Comparison of ENCODE assay signal across 7 mouse cellular contexts in the genomic region with DNA sequence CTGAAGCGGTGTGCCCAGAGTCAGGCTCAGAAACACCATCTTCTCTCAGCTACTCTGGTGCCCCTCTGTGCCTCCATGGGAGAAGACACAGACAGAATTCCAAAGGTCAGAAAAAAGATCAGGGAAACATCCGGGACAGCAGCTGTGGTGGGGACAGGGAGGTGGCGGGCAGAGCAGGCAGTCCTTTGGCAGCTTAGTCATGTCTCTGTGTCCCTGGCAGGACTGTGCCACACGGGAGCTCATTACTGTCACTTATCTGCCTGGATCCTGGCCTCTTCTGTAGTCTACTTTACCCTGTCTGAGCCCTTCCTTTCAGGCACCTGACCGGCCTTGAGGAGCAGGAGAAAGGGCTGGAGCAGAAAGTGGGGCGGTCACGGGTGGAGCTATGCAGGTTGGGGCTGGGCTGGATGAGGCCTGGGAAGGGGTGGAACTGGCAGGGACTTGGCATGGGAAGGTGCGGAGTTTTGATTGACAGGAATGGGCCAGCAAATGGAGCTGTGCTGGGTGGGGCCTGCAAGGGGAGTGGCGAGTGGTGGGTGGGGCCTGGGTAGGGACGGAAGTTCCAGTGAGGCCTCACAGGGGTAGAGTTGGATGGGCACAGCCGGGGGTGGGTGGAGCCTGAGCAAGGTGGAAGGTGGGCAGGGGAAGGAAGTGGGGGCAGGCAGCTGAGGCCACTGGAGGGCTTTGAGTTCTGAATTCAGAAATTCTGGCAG.
DNase-seq lines count a peak whose midpoint lies in the region; ATAC-seq and TF ChIP-seq lines count a peak whose summit lies in the region.

No protein-coding gene starts in this region.

- H3K4me2 ChIP-seq in limb, embryonic 12.5 days, result no peak overlapping the region
- H3K4me2 ChIP-seq in stomach, embryonic 16.5 days (ENCODE audit: low read depth, low read length), result peak overlapping the region; percentile 11; the same call in 1 of the 2 replicates

- H3K27me3 ChIP-seq in limb, embryonic 12.5 days, result no peaks in the 10 kb centered on the region
- H3K27me3 ChIP-seq in midbrain, embryonic 10.5 days (ENCODE audit: low read depth, poor library complexity, severe bottlenecking), result no peaks in the 10 kb centered on the region
- H3K27me3 ChIP-seq in stomach, embryonic 16.5 days (ENCODE audit: control insufficient read depth, insufficient read depth, low read length), result no peaks in the 10 kb centered on the region

- WGBS in limb, embryonic 12.5 days, result 38% methylated on average over 11 of the region's 11 CpGs
- 44% methylated on average over 11 of the region's 11 CpGs for WGBS in midbrain, embryonic 10.5 days
- 33% methylated on average over 11 of the region's 11 CpGs for WGBS in stomach, embryonic 16.5 days

- in situ Hi-C loops in ES-E14 (cut with MboI; ENCODE audit: low sequenced_read_pairs in 2 of 2, unreplicated experiment in 2 of 2), result no loop called here

- peaks cover 9 to 41% of the 10 kb centered on the region in 2 experiments for H3K4me1 ChIP-seq in ES-E14 (ENCODE audit: control insufficient read depth in 2 of 2, insufficient read depth in 2 of 2, low read length in 2 of 2, poor library complexity in 1 of 2)
- peaks cover 11% of the 10 kb centered on the region for H3K4me1 ChIP-seq in limb, embryonic 12.5 days (replicated peaks)
- peaks cover 15% of the 10 kb centered on the region for H3K4me1 ChIP-seq in midbrain, embryonic 10.5 days
- peaks cover 8% of the 10 kb centered on the region; the same call in 1 of the 2 replicates for H3K4me1 ChIP-seq in stomach, embryonic 16.5 days (ENCODE audit: control insufficient read depth, insufficient read depth, low read length)

- H3K36me3 ChIP-seq in ES-E14 (ENCODE audit: control insufficient read depth, insufficient read depth, low read length, poor library complexity, severe bottlenecking), result no peaks in the 10 kb centered on the region
- no peaks in the 10 kb centered on the region for H3K36me3 ChIP-seq in limb, embryonic 12.5 days
- no peaks in the 10 kb centered on the region for H3K36me3 ChIP-seq in midbrain, embryonic 10.5 days
- no peaks in the 10 kb centered on the region for H3K36me3 ChIP-seq in stomach, embryonic 16.5 days (ENCODE audit: control insufficient read depth, insufficient read depth, low read length)

- H3K4me3 ChIP-seq in ES-E14 (ENCODE audit: insufficient read depth in 1 of 2, low read depth in 1 of 2, low read length in 2 of 2, poor library complexity in 1 of 2, severe bottlenecking in 1 of 2), result peak overlapping the region; percentile 14 to 56; a peak in 3 of 4 replicates
- H3K4me3 ChIP-seq in limb, embryonic 12.5 days (replicated peaks), result no peak overlapping the region
- no peak overlapping the region for H3K4me3 ChIP-seq in midbrain, embryonic 10.5 days
- H3K4me3 ChIP-seq in stomach, embryonic 16.5 days (replicated peaks; ENCODE audit: low read length), result no peak overlapping the region

- H3K9me3 ChIP-seq in ES-E14 (ENCODE audit: control insufficient read depth, insufficient read depth, low read depth, low read length), result no peaks in the 10 kb centered on the region
- no peaks in the 10 kb centered on the region for H3K9me3 ChIP-seq in limb, embryonic 12.5 days
- H3K9me3 ChIP-seq in midbrain, embryonic 10.5 days (replicated peaks), result no peaks in the 10 kb centered on the region
- H3K9me3 ChIP-seq in stomach, embryonic 16.5 days (replicated peaks; ENCODE audit: control insufficient read depth, low read length), result no peaks in the 10 kb centered on the region

- peak; percentile 72 for DNase-seq in ES-E14 (ENCODE audit: low read depth, low spot score)
- peak; percentile 39 for DNase-seq in adrenal gland, adult 8-10 months
- DNase-seq in forelimb bud, embryonic 11.5 days (ENCODE audit: low read depth, low spot score), result peak; percentile 18
- DNase-seq in induced T-regulatory cell, adult 2 months (ENCODE audit: low read depth), result peak; percentile 15
- peak; percentile 30 for DNase-seq in midbrain, embryonic 10.5 days (ENCODE audit: low spot score)

- peak; percentile 48 for ATAC-seq in limb, embryonic 12.5 days (ENCODE audit: insufficient number of reproducible peaks, insufficient read depth, low FRiP score, low TSS enrichment, low read depth)
- ATAC-seq in stomach, embryonic 16.5 days (ENCODE audit: insufficient read depth, low FRiP score), result peak; percentile 94

- H3K9ac ChIP-seq in ES-E14 (ENCODE audit: insufficient read depth, low read depth, low read length, poor library complexity, severe bottlenecking), result peak overlapping the region; percentile 54; the same call in 1 of the 2 replicates
- no peak overlapping the region for H3K9ac ChIP-seq in limb, embryonic 12.5 days (replicated peaks)
- 0 out of 2 replicates have a peak overlapping the region, but pooled peaks have one; percentile 29 for H3K9ac ChIP-seq in stomach, embryonic 16.5 days (ENCODE audit: low read length)

- peak overlapping the region; percentile 66 for H3K27ac ChIP-seq in ES-E14 (ENCODE audit: insufficient read depth, low read depth, low read length, poor library complexity, severe bottlenecking)
- no peak overlapping the region for H3K27ac ChIP-seq in limb, embryonic 12.5 days
- H3K27ac ChIP-seq in midbrain, embryonic 10.5 days (replicated peaks), result no peak overlapping the region
- no peak overlapping the region for H3K27ac ChIP-seq in stomach, embryonic 16.5 days (ENCODE audit: low read length)

TF ChIP-seq in ES-E14, 5 proteins besides CTCF, POLR2A, EP300 and RAD21:
- TF ChIP-seq ZC3H11A (IDR thresholded peaks at IDR 0.05; ENCODE audit: borderline replicate concordance, low read depth, low read length), result no peak
- no peak for TF ChIP-seq MAFK (IDR thresholded peaks at IDR 0.05; ENCODE audit: insufficient read depth, low read depth, low read length)
- TF ChIP-seq CHD2 (IDR thresholded peaks at IDR 0.05; ENCODE audit: low read depth, low read length), result no peak
- no peak for TF ChIP-seq HCFC1 (IDR thresholded peaks at IDR 0.05; ENCODE audit: borderline replicate concordance, insufficient read depth, low read length)
- TF ChIP-seq ZNF384 (IDR thresholded peaks at IDR 0.05; ENCODE audit: low read depth, low read length), result no peak

Comparison
In these comparisons a context has a peak if more than half of its experiments do, and no peak if none do; other contexts are left out.
1. DNase-seq: peak in every context shown above with its lines; median percentile 72 in ES-E14; 39 in adrenal gland, adult 8-10 months; 30 in midbrain, embryonic 10.5 days; 18 in forelimb bud, embryonic 11.5 days; 15 in induced T-regulatory cell, adult 2 months.
2. H3K4me3 ChIP-seq: peak in ES-E14 (2 of 2); none in limb, embryonic 12.5 days (single experiment), midbrain, embryonic 10.5 days (single experiment) and stomach, embryonic 16.5 days (single experiment).